Mouse (Mus musculus) right cerebral cortex, adult 18-20 months (tissue): Measurements from ENCODE around the gene Paqr8.
A peak's percentile ranks its signal among the peaks of the same experiment; 100 is the strongest.

Source experiments
- DNase-seq: peaks from one replicate; pipeline ENCODE4 v3.0.0; 2022; ENCODE audit warnings: mixed read lengths

Paqr8 gene

GRCm38 (mm10) chr1:20890404-20890921 is at the start of gene Paqr8:
Gene Paqr8 (plus strand): TSS chr1:20890606.
- peak; percentile 92 for DNase-seq

DNA sequence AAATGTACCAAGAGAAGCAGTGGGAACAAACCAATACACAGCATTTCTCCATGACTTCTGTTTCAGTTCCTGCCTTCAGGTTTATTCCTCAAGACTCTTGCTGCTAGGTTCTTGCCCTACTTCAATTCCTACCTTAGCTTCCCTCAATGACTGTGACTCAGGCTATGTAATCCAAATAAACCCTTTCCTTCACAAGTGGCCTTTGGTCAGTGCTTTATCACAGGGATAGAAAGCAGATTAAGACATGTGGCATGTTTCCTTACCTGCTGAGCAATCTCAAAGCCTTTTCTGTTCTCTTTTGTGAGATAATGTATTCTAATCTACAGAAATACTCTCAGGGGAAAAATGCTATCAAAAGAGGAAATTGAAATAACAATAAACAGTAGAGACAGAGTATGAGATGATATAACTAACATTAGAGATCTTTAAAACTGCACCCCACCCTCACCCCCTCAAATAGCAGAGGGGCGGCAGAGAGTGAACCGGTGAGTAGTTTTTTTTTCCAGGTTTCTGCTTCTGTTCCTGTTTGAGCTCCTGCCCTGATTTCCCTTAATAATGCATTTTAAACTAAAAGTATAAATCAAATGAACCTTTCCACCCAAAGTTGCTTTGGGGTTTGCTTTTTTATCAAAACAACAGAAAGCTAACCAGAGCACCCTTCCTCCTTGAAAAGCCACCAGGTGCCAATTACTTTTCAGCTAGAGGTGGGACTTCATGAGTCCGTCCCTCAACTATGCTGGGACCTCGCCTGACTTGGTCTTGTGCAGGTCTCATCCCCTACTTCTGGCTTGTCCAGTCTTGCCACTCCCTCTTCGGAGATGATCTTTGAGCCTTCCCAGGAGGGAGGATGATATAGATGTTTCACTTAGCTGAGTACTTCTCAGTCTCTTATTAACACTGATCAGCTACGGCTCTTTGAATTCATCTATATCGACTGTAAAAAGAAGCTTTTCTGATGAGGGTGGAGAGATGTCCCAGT is 33.2 kb upstream of the Paqr8 start:
- DNase-seq: no peak

DNA sequence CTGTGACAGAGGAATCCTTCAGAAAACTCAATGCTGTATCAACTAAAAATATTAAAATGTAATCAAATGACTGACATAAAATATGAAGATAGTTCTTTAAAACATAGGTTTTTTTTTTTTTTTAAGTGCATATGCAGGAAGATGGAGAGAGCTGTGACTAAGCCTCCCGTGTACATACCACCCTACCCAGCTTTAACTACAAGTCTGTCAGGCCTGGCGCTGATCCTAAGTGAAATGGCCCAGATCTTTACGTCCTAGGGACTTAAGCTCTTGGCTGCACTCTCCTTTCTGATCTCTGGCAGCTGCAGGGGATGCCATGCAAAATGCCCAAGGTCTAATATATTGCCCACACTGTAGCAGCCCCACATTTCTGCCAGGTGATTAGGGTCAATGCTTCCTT is 29.6 kb upstream of the Paqr8 start:
- no peak for DNase-seq

- no peak for DNase-seq
Observed at GRCm38 (mm10) chr1:20861865-20862264, 28.5 kb upstream of the Paqr8 start.

- no peak for DNase-seq
Observed at GRCm38 (mm10) chr1:20863452-20864172, 26.8 kb upstream of the Paqr8 start.

GRCm38 (mm10) chr1:20867241-20867902 is 23.0 kb upstream of the Paqr8 start:
- DNase-seq: no peak

- no peak for DNase-seq
Observed at GRCm38 (mm10) chr1:20868036-20868435, 22.4 kb upstream of the Paqr8 start.

DNA sequence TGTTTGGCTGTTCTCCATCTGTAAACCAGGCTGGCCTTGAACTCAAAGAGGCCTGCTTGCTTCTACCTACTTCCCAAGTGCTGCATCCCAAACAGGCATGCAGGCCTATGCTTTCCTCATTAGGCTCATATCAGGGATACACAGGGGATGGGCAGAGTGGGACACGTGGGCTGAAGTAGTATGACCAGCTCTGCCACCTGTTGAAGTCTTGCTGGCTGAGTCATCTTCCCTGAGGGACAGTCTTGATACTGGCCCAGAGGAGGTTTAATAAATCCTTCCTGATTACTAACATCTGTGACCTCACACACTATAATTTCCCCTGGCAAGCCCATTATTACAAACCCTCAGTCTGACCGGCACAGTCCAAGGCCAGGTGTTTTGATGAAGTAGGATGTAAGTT is 19.5 kb upstream of the Paqr8 start:
- DNase-seq: no peak

DNA sequence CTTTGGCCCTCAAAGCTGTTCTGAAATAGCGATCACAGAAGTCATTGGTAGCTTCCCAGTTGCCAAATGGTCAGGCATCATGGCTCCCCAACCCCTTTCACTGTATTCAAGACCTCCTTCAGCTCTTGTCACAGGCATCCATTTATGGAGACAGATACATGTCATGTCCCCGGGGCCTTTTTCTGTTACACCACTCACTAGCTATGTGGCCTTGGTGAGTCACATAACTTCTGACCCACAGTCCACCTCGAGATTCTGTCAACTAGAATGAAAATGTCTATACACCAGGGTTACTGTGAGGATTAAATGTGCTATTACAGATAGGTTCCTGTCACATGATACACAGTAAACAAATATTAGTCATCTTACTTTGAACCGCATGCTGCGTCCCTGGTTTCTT is 17.9 kb upstream of the Paqr8 start:
- no peak for DNase-seq

- DNase-seq: peak; percentile 42
Observed at GRCm38 (mm10) chr1:20874061-20874460, 16.3 kb upstream of the Paqr8 start.

- DNase-seq: no peak
Observed at GRCm38 (mm10) chr1:20877355-20877754, 13.1 kb upstream of the Paqr8 start.

DNA sequence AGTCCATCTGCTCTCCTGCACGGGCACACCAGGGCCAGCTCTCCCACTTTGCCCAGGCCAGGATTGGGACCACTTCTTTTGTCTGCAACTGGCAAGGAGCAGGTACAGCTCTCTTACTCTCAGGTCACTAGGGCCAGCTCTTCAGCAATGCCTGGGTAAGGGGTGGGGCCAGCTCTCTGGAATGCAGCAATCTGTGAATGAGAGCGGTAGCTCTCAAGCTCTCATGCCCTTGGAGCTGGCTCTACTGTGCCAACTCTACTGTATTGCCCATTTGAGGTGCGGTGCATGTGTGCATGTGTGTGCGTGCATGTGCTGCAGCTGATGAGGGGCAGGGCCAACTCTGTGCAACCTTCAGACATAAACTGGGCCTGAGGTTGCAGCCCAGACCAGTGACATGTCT is 11.0 kb upstream of the Paqr8 start:
- no peak for DNase-seq

- no peak for DNase-seq
Observed at GRCm38 (mm10) chr1:20883079-20883478, 7.3 kb upstream of the Paqr8 start.

DNA sequence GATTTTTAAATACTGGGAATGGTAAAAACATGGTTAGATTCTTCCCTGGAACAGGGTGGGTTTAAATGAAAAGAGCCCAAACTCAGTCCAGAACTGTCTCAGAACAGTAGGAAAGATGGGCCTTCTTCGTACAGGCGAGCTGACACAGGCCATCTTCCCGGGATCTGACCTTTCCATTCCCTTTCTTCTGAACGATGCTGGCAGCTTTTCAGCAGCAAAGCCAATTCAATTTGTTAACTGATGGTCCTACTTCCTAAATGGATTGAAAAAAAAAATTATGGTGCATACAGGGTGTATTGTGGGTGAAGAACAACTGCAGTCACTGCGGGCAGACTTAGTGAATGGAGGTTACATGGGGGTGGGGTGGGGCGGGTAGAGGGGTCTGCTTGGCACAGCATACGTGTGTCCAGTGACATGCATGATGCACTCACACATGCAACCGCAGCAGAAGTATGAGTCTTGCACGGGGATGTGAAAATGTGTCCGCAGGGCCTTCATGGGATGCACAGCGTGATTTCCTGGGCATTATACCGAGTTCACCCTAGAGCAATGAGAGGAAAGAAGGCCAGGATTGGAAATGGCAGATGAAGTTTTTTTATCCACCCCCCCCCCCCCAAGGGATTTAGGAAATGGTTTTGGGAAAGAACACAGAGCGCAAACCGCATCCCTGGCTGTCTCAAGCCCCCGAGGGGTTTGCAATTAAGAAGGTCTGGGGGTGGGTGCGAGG is 566 bp upstream of the Paqr8 start:
- DNase-seq: no peak

DNA sequence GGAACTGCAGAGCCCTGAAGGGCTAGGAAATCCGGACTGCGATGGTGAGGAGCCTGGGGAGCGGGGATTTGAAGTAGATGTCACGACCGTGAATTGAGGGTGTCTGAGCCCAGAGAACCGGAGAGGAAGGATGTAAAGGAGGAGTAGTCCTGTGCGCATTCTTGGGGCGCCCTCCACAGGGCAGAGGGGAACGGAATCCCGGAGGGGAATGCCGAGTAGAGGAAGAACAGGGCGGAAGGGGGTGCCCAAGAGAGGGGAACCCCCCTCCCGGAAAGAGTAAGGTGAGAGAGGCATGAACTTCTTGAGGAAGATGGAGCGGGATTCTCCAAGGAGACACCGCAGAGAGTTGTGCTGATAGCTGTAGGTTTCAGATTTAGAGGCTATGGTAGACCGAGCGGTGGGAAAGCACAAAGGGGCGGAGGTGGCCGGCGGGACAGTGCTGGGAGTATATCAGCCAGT is 564 bp downstream of the Paqr8 start:
- DNase-seq: peak; percentile 85

GRCm38 (mm10) chr1:20893059-20893458 is 2.7 kb downstream of the Paqr8 start:
- DNase-seq: no peak

- DNase-seq: no peak
Observed at GRCm38 (mm10) chr1:20898391-20898790, 8.0 kb downstream of the Paqr8 start.

GRCm38 (mm10) chr1:20900336-20900735 is 9.9 kb downstream of the Paqr8 start:
- no peak for DNase-seq

- DNase-seq: peak; percentile 63
Observed at GRCm38 (mm10) chr1:20905501-20906127, 15.2 kb downstream of the Paqr8 start.

DNA sequence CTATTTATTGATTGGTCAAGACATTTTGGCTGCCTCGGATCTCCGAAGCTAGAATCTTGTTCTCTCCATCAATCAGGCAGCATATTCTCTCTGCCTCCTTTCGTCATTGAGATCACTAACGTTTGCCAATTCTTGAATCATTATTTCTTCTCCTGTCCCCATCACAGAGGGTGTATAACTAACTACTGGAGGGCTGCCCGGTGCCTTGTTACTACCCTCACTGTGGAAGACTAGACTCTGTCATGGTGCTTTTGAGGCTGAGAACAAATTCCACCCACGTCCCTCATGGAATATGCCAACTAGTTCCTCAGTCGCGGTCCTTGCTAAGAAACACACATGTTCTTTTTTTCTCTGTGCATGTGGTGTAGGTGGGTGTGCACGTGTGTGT is 15.7 kb downstream of the Paqr8 start:
- DNase-seq: peak; percentile 90

DNA sequence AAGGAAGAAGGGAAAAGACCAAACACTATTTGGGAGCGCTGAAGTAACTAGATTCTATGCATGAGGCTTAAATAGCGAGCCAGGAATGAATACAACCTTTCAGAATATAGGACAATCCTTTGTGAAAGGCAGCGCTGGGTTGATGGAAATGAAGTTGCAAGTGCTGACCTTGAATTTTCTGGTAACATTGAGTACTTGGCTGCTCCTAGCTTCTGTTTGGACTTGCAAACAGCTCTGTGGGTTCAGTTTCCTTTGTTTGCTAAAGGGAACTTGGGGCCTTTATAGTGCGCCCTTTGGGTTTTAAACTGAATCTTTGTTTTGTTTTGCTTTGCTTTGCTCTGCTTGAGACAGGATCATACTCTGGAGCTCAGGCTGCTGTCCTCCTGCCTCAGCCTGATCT is 18.1 kb downstream of the Paqr8 start:
- peak; percentile 31 for DNase-seq

- no peak for DNase-seq
Observed at GRCm38 (mm10) chr1:20912115-20912514, 21.7 kb downstream of the Paqr8 start.
